Mouse (Mus musculus): ENCODE results near the gene Xrcc6. TPM values are rescaled to one million over a fixed set of nuclear protein-coding genes. Genes with fewer than 3 reads are reported as not detected.
"Not testable (repeated sequence)": the region's sequence is repeated elsewhere in the genome, so short reads cannot be mapped to it uniquely, and the experiment has no call there.

Gene Xrcc6
- polyA plus RNA-seq, 1 experiment from 2014 or later: 93.0 TPM

DNA sequence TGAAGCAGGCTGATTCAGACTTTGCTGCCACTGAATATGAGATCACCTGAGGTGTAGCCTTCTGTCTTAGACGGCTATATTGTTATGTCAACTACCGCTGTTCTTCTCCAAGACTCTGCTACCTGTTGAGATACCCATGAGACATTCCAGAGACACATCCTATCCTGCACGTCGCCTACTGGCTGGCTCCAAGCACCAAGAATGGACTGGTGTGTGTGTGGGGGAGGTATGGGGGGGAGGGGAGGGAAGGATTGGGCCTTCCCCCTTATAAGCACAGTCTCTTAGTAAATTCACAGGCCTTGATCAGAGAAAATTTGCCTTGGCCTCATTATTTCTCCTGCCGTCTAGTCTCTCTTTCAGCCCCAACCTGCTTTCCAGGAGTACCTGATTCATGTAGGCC lies 19.8 kb upstream of the Xrcc6 start:
- no peak overlapping the region for H3K4me3 ChIP-seq
- no peaks in the 10 kb centered on the region for H3K27me3 ChIP-seq
- WGBS: 88% methylated on average over 5 of the region's 5 CpGs
- ATAC-seq (ENCODE audit: borderline replicate concordance, extremely low read depth, low FRiP score, low TSS enrichment): no peak
- H3K4me2 ChIP-seq: no peak overlapping the region
- H3K27ac ChIP-seq: no peak overlapping the region
- no peaks in the 10 kb centered on the region for H3K4me1 ChIP-seq
- H3K36me3 ChIP-seq: no peaks in the 10 kb centered on the region
- H3K9me3 ChIP-seq: no peaks in the 10 kb centered on the region
- H3K9ac ChIP-seq: no peak overlapping the region

- Histone ChIP-seq H3K9me3 (peaks cover 3% of the 10 kb centered on the region; the same call in 1 of the 2 replicates), H3K4me2 (no peak overlapping the region), H3K27me3 (no peaks in the 10 kb centered on the region), H3K9ac (no peak overlapping the region), H3K36me3 (no peaks in the 10 kb centered on the region), H3K4me3 (no peak overlapping the region), H3K4me1 (no peaks in the 10 kb centered on the region), H3K27ac (no peak overlapping the region)
- WGBS: 33% methylated on average over 2 of the region's 2 CpGs
- ATAC-seq (ENCODE audit: borderline replicate concordance, extremely low read depth, low FRiP score, low TSS enrichment): no peak
Measured at GRCm38 (mm10) chr15:81968447-81968846, 19.2 kb upstream of the Xrcc6 start.

DNA sequence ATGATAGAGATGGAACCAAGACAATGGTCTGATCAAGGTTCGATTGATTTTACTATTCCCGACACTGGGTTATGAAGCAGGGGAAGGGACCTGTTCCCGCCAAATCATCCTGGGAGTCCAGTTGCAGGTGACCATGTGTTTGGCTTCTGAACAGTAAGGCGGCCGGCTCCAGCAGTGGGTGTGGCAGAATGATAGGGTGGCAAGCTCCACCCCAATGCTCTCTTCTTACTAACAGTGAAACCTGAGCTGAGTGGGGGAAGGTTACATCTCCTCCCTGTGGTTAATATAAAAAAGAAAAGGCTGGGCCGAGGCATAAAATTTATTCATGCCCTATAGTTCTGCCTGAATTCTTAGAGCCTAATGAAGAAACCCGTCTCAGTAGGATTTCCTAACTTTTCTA lies 18.5 kb upstream of the Xrcc6 start:
- no peaks in the 10 kb centered on the region for H3K4me1 ChIP-seq
- peaks cover 3% of the 10 kb centered on the region; the same call in 1 of the 2 replicates for H3K9me3 ChIP-seq
- no peak overlapping the region for H3K27ac ChIP-seq
- H3K27me3 ChIP-seq: no peaks in the 10 kb centered on the region
- H3K9ac ChIP-seq: no peak overlapping the region
- WGBS: 51% methylated on average over 7 of the region's 7 CpGs
- ATAC-seq (ENCODE audit: borderline replicate concordance, extremely low read depth, low FRiP score, low TSS enrichment): no peak
- H3K36me3 ChIP-seq: no peaks in the 10 kb centered on the region
- no peak overlapping the region for H3K4me3 ChIP-seq
- H3K4me2 ChIP-seq: no peak overlapping the region

- ATAC-seq (ENCODE audit: borderline replicate concordance, extremely low read depth, low FRiP score, low TSS enrichment); H3K4me1 ChIP-seq; H3K4me2 ChIP-seq; H3K9ac ChIP-seq; H3K36me3 ChIP-seq; H3K9me3 ChIP-seq; H3K27ac ChIP-seq; H3K4me3 ChIP-seq; H3K27me3 ChIP-seq: not testable (repeated sequence)
- 75% methylated on average over 6 of the region's 6 CpGs for WGBS
Measured at GRCm38 (mm10) chr15:81969635-81970034, 18.0 kb upstream of the Xrcc6 start.

GRCm38 (mm10) chr15:81970498-81970897 lies 17.1 kb upstream of the Xrcc6 start:
- H3K4me2 ChIP-seq; ATAC-seq (ENCODE audit: borderline replicate concordance, extremely low read depth, low FRiP score, low TSS enrichment); H3K36me3 ChIP-seq; H3K9me3 ChIP-seq; H3K27me3 ChIP-seq; H3K4me1 ChIP-seq; H3K9ac ChIP-seq; H3K27ac ChIP-seq; H3K4me3 ChIP-seq: not testable (repeated sequence)
- 92% methylated on average over 4 of the region's 4 CpGs for WGBS

DNA sequence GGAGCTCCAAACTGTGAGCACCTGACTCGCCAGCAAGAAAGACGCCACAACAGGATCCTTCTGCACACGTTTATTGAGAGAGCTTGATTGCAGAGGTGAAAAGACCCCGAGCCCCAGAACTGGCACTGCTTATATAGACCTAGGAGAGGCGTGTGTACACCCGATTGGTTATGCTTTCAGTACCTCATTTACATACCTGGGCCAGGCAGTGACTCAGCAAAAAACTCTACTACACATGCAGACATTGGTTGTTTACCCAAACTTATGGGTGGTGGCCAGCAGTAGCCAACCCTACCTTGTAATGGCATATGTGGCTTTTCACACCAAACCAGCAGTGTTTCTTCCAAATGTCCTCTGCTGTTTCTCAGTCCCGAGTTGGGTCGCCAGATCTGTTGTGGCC lies 12.5 kb upstream of the Xrcc6 start:
- not testable (repeated sequence) for H3K36me3 ChIP-seq; ATAC-seq (ENCODE audit: borderline replicate concordance, extremely low read depth, low FRiP score, low TSS enrichment); H3K4me2 ChIP-seq; H3K27me3 ChIP-seq; H3K4me3 ChIP-seq; H3K27ac ChIP-seq; H3K4me1 ChIP-seq; H3K9me3 ChIP-seq; H3K9ac ChIP-seq
- 85% methylated on average over 8 of the region's 8 CpGs for WGBS

DNA sequence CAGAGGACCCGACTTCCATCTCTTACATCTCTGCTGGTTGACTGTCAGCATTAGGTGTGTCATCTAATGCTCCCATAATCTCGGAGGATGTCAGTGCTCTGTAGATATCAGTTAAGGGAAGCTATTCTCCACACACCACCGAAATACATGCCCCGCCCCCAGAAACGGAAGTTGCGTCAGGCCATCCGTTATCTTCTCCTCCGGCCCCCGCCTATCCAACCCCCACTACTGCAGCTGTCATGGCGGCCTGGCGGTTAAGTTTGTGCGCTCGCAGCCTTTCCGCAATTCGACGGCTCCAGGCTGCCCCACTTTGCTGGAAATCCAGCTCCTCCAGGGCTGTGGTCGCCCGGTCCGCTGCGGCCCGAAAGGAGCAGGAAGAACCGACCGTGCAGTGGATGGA lies 7.3 kb upstream of the Xrcc6 start, which contains the start of gene 1700029P11Rik:
Gene 1700029P11Rik, plus strand, starts transcription at position 220 of the 400 bp plus-strand sequence.
- H3K4me1 ChIP-seq: no peaks in the 10 kb centered on the region
- no peak within 1 kb of the TSS for H3K4me2 ChIP-seq
- H3K9me3 ChIP-seq: no peaks in the 10 kb centered on the region
- ATAC-seq (ENCODE audit: borderline replicate concordance, extremely low read depth, low FRiP score, low TSS enrichment): no peak
- no peak within 1 kb of the TSS for H3K27ac ChIP-seq
- H3K27me3 ChIP-seq: no peaks in the 10 kb centered on the region
- WGBS: 92% methylated on average over 23 of the region's 23 CpGs
- no peak within 1 kb of the TSS for H3K9ac ChIP-seq
- no peaks in the 10 kb centered on the region for H3K36me3 ChIP-seq
- H3K4me3 ChIP-seq: no peak within 1 kb of the TSS

- H3K9ac ChIP-seq: no peak overlapping the region
- no peak for ATAC-seq (ENCODE audit: borderline replicate concordance, extremely low read depth, low FRiP score, low TSS enrichment)
- H3K4me1 ChIP-seq: no peaks in the 10 kb centered on the region
- H3K4me3 ChIP-seq: no peak overlapping the region
- H3K9me3 ChIP-seq: no peaks in the 10 kb centered on the region
- no peaks in the 10 kb centered on the region for H3K36me3 ChIP-seq
- H3K27me3 ChIP-seq: no peaks in the 10 kb centered on the region
- no peak overlapping the region for H3K27ac ChIP-seq
- WGBS: 33% methylated on average over 1 of the region's 1 CpGs
- H3K4me2 ChIP-seq: no peak overlapping the region
Measured at GRCm38 (mm10) chr15:81982173-81982572, 5.5 kb upstream of the Xrcc6 start.

GRCm38 (mm10) chr15:81985267-81986161 lies 2.1 kb upstream of the Xrcc6 start:
- Histone ChIP-seq H3K4me2 (no peak overlapping the region), H3K4me3 (no peak overlapping the region), H3K4me1 (peaks cover 5% of the 10 kb centered on the region), H3K9ac (no peak overlapping the region), H3K27ac (no peak overlapping the region), H3K27me3 (no peaks in the 10 kb centered on the region), H3K36me3 (no peaks in the 10 kb centered on the region), H3K9me3 (no peaks in the 10 kb centered on the region)
- 49% methylated on average over 2 of the region's 2 CpGs for WGBS
- no peak for ATAC-seq (ENCODE audit: borderline replicate concordance, extremely low read depth, low FRiP score, low TSS enrichment)

- Histone ChIP-seq H3K27me3 (no peaks in the 10 kb centered on the region), H3K9ac (no peak overlapping the region), H3K9me3 (no peaks in the 10 kb centered on the region), H3K4me1 (peaks cover 5% of the 10 kb centered on the region), H3K4me2 (no peak overlapping the region), H3K27ac (peak overlapping the region; percentile 48; the same call in 1 of the 2 replicates), H3K36me3 (peaks cover 8% of the 10 kb centered on the region; the same call in 1 of the 2 replicates), H3K4me3 (no peak overlapping the region)
- peak; percentile 76 for ATAC-seq (ENCODE audit: borderline replicate concordance, extremely low read depth, low FRiP score, low TSS enrichment)
- WGBS: 20% methylated on average over 11 of the region's 11 CpGs
Measured at GRCm38 (mm10) chr15:81989371-81990062, 1.9 kb downstream of the Xrcc6 start.

GRCm38 (mm10) chr15:81990549-81990948 lies 2.9 kb downstream of the Xrcc6 start:
- H3K9ac ChIP-seq: no peak overlapping the region
- ATAC-seq (ENCODE audit: borderline replicate concordance, extremely low read depth, low FRiP score, low TSS enrichment): no peak

GRCm38 (mm10) chr15:81993992-81994391 lies 6.4 kb downstream of the Xrcc6 start:
- H3K4me3 ChIP-seq: no peak overlapping the region
- H3K27ac ChIP-seq: no peak overlapping the region
- WGBS: 59% methylated on average over 6 of the region's 6 CpGs
- H3K4me2 ChIP-seq: no peak overlapping the region
- no peak for ATAC-seq (ENCODE audit: borderline replicate concordance, extremely low read depth, low FRiP score, low TSS enrichment)
- H3K27me3 ChIP-seq: no peaks in the 10 kb centered on the region
- peaks cover 5% of the 10 kb centered on the region for H3K4me1 ChIP-seq
- H3K9me3 ChIP-seq: no peaks in the 10 kb centered on the region
- peaks cover 28% of the 10 kb centered on the region for H3K36me3 ChIP-seq
- no peak overlapping the region for H3K9ac ChIP-seq

More at GRCm38 (mm10) chr15:81990549-81990948, 2.9 kb downstream of the Xrcc6 start:
- Histone ChIP-seq H3K36me3 (peaks cover 11% of the 10 kb centered on the region; the same call in 1 of the 2 replicates), H3K27me3 (no peaks in the 10 kb centered on the region), H3K4me2 (no peak overlapping the region), H3K4me1 (peaks cover 5% of the 10 kb centered on the region), H3K4me3 (no peak overlapping the region), H3K27ac (no peak overlapping the region), H3K9me3 (no peaks in the 10 kb centered on the region)
- 40% methylated on average over 7 of the region's 7 CpGs for WGBS

Measured in lung, embryonic 15.5 days (tissue).